Mouse (Mus musculus): ENCODE results near the gene Kcnc3.

Gene Kcnc3

GRCm38 (mm10) chr7:44626966-44627365 lies 36.5 kb downstream of the Kcnc3 start:
- DNase-seq (ENCODE audit: low spot score in 2 of 2): no peak

GRCm38 (mm10) chr7:44628402-44629034 lies 38.1 kb downstream of the Kcnc3 start:
- DNase-seq (ENCODE audit: low spot score in 2 of 2): no peak

GRCm38 (mm10) chr7:44630437-44630836 lies 40.0 kb downstream of the Kcnc3 start:
- DNase-seq (ENCODE audit: low spot score in 2 of 2): no peak

DNA sequence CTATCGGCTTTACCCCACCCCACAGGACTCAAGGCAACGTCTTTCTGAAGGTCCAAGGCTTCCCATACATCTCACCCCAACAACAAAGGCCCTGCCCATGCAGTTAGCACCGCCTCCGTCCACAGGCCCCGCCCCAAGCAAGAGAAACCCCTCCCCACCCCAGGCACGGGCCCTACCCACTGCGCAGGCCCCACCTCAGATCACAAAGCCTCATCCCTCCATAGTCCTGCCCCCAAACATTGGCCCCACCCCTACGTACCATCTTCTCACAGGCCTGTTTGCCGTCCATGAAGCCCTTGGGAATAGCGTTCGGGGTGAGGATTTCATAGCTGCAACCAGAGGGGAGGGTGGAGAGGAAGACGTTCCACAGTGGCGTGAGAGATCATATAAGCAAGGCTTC lies 42.2 kb downstream of the Kcnc3 start:
- no peak for DNase-seq (ENCODE audit: low spot score in 2 of 2)

- no peak for DNase-seq (ENCODE audit: low spot score in 2 of 2)
These were observed 42.9 kb downstream of the Kcnc3 start for GRCm38 (mm10) chr7:44633407-44633806.

DNA sequence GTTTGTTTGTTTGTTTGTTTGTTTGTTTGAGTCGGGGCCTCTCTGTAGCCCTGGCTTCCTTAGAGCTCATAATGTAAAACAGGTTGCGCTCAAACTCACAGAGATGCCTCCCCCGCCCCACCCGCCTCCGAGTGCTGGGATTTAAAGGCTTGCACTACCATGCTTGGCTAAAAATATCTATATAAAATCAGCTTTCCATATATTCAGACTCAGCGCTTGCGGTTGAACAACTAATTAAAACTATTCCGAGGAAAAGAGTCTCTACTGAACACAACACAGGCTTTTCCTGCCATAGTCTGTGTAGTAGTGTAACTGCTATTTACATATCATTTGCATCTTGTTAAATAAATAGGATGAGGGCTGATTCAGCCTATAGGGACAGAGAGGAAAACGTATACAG lies 46.2 kb downstream of the Kcnc3 start:
- DNase-seq (ENCODE audit: low spot score in 2 of 2): no peak

DNA sequence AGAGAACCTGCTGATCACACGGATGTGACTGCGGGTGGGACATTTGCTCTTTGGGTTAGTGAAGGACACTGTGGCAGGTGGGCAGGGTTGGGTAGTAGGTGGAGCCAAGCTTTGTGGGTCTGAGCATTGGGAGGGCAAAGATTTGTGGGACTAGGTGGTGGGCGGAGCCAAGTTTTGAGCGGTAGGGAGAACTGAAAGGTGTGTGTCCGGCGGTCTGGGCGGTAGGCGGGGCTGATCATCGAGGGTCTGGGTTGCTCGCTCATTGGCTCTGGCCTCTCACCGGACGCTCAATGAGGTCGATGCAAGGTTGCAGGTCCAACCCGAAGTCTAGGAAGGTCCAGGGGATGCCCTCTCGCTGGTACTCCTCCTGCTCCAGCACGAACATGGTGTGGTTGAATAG lies 48.2 kb downstream of the Kcnc3 start:
- no peak for DNase-seq (ENCODE audit: low spot score in 2 of 2)

DNA sequence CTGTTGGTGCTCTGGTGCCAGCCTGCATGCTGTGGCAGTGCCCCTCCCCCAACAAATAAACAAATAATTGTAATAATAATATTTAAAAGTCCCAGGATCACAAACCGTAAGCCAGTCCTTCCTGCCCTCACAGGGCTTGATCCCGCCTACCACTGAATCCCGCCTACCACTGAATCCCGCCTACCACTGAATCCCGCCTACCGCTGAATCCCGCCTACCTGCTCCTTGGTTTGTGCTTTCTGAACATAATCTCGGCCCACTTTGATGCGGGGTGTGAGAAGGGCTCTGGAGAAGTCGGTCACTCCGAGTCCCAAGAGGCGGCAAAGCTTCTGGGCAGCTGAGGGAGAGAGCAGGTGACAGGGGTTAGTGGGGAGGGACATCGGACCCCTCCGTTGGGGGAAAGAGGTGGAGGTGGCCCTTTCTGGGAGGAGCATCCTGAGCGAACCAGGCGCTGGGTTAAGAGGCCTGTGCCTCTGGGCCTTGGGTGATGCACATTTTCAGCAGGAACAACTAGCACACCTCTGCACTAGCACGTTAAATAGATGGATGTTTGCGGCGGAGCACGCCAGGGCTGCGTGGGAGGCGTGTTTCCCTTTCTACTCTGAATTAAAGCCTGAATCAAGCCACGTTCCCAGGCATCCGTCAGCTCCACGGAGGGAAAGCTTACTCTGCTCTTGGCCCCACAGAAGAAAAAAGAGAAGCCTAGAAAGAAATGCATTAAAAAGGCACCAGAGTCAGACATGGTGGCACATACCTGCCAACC lies 50.6 kb downstream of the Kcnc3 start:
- no peak for DNase-seq (ENCODE audit: low spot score in 2 of 2)

DNA sequence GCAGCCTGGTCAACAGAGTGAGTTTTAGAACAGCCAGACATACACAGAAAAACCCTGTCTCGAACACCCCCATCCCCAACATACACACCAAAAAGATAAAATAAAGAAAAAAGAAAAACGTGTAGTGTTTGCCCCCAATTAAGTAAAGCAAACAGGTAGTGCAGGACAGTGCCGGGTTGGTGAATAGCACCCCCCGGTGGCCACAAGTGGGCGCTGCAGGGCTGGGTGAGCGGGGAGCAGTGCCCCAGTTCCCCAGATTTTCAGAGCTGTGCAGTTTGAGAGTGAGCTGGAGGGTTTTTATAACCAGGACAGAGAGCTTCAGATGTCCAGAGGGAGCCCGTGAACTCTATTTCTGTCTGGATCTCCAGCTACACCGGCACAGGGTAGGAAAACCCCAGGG lies 51.4 kb downstream of the Kcnc3 start:
- no peak for DNase-seq (ENCODE audit: low spot score in 2 of 2)

GRCm38 (mm10) chr7:44645256-44645655 lies 54.8 kb downstream of the Kcnc3 start:
- no peak for DNase-seq (ENCODE audit: low spot score in 2 of 2)

DNA sequence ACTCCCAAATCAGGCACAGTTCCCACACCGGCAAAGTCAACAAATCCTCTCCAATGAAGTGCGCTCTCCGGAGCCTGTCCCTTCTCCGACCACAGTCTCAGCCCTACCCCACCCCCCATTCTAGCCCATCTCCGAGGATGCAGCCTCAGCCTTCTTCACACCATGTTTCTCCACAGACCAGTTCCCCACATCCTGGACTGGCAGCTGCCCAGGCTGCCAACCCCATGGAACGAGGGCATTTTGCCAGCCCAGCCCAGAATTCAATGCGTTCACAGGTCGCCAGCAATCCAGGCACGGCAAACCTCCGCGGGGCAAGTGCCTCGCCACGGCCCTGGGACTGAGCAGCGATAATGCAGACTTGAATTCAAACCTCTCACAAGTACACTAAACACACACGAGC lies 55.5 kb downstream of the Kcnc3 start:
- DNase-seq (ENCODE audit: low spot score in 2 of 2): peak in 1 of 2 experiments; percentile 26

- DNase-seq (ENCODE audit: low spot score in 2 of 2): peak; percentile 22 to 44
These were observed 56.7 kb downstream of the Kcnc3 start for GRCm38 (mm10) chr7:44647042-44647724.

DNA sequence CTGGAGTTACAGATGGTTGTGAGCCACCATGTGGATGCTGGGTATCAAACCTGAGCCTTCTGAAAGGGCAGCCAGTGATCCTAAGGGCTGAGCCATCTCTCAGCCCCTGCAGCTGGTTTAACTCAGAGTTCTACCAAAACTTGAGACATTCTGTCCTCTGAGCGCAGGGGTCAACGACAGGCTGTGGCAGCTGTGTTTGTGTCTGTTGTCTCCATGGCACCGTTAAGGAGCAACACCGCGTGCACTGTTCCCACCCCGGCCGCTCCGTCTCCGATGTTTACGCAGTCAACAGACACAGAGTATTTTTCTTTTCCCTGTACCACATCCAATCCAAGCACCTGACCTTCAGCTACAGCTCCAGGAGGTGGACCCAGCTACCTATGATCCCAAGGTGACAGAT lies 57.3 kb downstream of the Kcnc3 start:
- DNase-seq (ENCODE audit: low spot score in 2 of 2): peak; percentile 36 to 46

DNA sequence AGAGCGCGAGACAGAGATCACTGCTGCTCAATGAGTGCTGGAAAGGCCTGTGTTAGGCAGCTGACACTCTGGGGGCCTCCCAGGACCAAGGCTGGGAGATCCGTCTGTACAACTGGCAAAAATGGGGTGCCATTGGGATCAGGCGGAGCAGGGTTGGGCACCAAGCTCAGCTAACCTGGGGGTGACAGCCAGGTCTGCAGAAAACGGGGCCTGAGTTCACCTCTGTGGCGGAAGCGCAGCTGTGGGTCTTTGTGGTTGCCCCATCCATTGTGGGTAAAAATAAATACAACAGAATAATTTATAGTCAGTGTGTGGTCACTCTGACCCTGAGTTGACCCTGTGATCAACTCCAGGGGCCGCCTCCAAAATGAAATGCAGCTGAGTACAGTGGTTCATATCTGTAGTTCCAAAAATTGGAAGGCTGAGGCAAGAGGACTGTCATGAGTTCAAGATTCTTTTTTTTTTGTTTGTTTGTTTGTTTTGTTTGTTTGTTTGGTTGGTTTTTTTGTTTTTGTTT lies 58.7 kb downstream of the Kcnc3 start:
- DNase-seq (ENCODE audit: low spot score in 2 of 2): no peak

- no peak for DNase-seq (ENCODE audit: low spot score in 2 of 2)
These were observed 59.5 kb downstream of the Kcnc3 start for GRCm38 (mm10) chr7:44649990-44650389.

DNA sequence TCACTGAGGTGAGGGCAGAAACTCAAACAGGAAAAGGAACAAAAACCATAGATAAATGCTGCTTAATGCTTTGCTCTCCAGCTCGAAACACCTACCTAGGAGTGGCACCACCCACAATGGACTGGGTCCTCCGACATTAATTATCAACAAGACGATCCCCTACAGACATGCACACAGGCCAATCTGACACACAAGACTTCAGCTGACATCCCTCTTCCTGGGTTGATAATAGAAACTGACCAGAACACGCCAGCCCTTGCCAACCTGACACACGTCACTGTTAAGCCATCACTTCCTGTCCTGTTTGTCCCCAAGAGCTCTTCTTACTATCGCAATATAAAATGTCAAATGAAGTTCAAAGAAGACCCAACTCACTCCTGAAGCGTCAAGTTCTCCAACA lies 61.0 kb downstream of the Kcnc3 start:
- DNase-seq (ENCODE audit: low spot score in 2 of 2): no peak

GRCm38 (mm10) chr7:44653773-44654172 lies 63.3 kb downstream of the Kcnc3 start:
- DNase-seq (ENCODE audit: low spot score in 2 of 2): no peak

All from heart, adult 9 months (tissue).